Mouse (Mus musculus): Measurements from ENCODE around the gene Angpt4.

- TF ChIP-seq POLR2A (IDR thresholded peaks at IDR 0.05; ENCODE audit: extremely low read depth, insufficient read depth, low read length) = no peak
- no peak for TF ChIP-seq CTCF (IDR thresholded peaks at IDR 0.05; ENCODE audit: extremely low read depth, insufficient read depth, low read length)
Observed at GRCm38 (mm10) chr2:151972880-151973594, 62.0 kb downstream of the Angpt4 start.
